Mouse (Mus musculus) hindbrain, embryonic 16.5 days (tissue): ENCODE results near the gene Tbce. TPM values are rescaled to one million over a fixed set of nuclear protein-coding genes. Genes with fewer than 3 reads are reported as not detected.

Experiments
- ATAC-seq: fragments of 200-750 bp; cut with Nextera tagmentation; 2 replicates; pipeline ENCODE4 v1.8.0; 2017; ENCODE audit warnings: moderate TSS enrichment, moderate library complexity
- H3K27ac ChIP-seq: fragments of 300-500 bp; sonication (generic); 2 replicates; pipeline ENCODE4 v1.5.1; 2014; ENCODE audit warnings: low read depth, mild to moderate bottlenecking, control low read depth, low read length, moderate library complexity
- H3K27me3 ChIP-seq: fragments of 300-500 bp; sonication (generic); replicated peaks from 2 replicates; pipeline ENCODE4 v1.6.1; 2014; ENCODE audit warnings: low read length; ENCODE audit not compliant: control insufficient read depth, insufficient read depth
- H3K36me3 ChIP-seq: fragments of 300-500 bp; sonication (generic); 2 replicates; pipeline ENCODE4 v1.6.1; 2014; ENCODE audit warnings: mild to moderate bottlenecking, low read length, moderate library complexity, mixed read lengths; ENCODE audit not compliant: control insufficient read depth, insufficient read depth
- H3K4me1 ChIP-seq: fragments of 300-500 bp; sonication (generic); 2 replicates; pipeline ENCODE4 v1.6.1; 2014; ENCODE audit warnings: low read depth, low read length; ENCODE audit not compliant: control insufficient read depth, insufficient read depth
- H3K4me2 ChIP-seq: fragments of 300-500 bp; sonication (generic); 2 replicates; pipeline ENCODE4 v1.6.1; 2014; ENCODE audit warnings: mild to moderate bottlenecking, low read length, control low read depth, moderate library complexity
- H3K4me3 ChIP-seq: fragments of 300-500 bp; sonication (generic); 2 replicates; pipeline ENCODE4 v1.5.1; 2014; ENCODE audit warnings: mild to moderate bottlenecking, low read length, control low read depth, moderate library complexity
- H3K9ac ChIP-seq: fragments of 300-500 bp; sonication (generic); 2 replicates; pipeline ENCODE4 v1.6.1; 2014; ENCODE audit warnings: low read depth, mild to moderate bottlenecking, control low read depth, low read length, moderate library complexity
- H3K9me3 ChIP-seq: fragments of 300-500 bp; sonication (generic); 2 replicates; pipeline ENCODE4 v1.6.1; 2014; ENCODE audit warnings: mild to moderate bottlenecking, low read length, moderate library complexity; ENCODE audit not compliant: control insufficient read depth
- WGBS: fragments of 180-500 bp; shearing (Covaris S2); extraction: QIAGEN DNeasy Blood & Tissue Kit; methylation state at CpG from one replicate; pipeline ENCODE4 v1.1.7; 2014; 5-methylcytosine and 5-hydroxymethylcytosine counted together
- polyA plus RNA-seq: library from polyadenylated mRNA; unstranded; fragments of >200 nt; fragmentation: Nextera tagmentation; extraction: Ambion mirVana; gene quantifications from 2 replicates; pipeline ENCODE4 v1.2.1, GENCODE M21; 2015

Tbce gene
- 98.4 and 102 TPM in 2 replicates for polyA plus RNA-seq

DNA sequence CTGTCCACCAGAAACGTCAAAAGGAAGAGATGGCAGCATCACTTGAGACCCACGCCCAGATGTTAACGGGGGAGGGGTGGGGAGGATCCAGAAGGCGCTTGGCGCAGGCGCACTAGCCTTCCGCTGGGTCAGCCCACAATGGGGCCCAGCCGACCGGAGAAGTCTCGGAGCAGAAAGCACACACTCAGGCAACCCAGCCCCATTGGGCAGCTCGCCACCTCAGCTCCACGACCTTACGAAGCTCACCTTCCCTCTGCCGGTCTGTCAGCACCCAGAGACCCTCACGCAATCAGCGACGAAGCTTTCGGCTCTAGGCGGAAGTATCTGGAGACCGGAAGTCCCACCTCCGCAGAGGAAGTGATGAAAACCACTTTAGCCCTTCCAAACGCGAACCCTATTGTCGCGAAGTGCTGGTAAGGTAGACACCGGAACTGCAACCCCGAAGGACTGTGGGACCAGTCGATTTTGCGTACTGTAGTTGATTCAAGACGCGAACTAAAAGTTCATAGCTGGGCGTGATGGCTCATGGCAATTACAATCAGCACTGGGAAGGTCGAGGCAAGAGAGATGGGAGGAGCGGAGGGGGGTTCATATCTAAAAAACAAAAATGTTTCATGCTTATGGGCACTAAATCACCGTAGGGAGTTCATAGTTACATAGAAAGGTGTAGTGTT lies at the start of gene Tbce:
TSS of gene Tbce (minus strand) at position 347 of the 674 bp plus-strand sequence.
- Histone ChIP-seq H3K4me1 (peaks cover 10% of the 10 kb centered on the region), H3K36me3 (no peaks in the 10 kb centered on the region), H3K27ac (peak within 1 kb of the TSS; percentile 98), H3K4me2 (peak within 1 kb of the TSS; percentile 83), H3K9ac (peak within 1 kb of the TSS; percentile 86), H3K9me3 (no peaks in the 10 kb centered on the region), H3K27me3 (no peaks in the 10 kb centered on the region), H3K4me3 (peak within 1 kb of the TSS; percentile 72)
- 1% methylated on average over 35 of the region's 35 CpGs for WGBS
- peak; percentile 97 for ATAC-seq

DNA sequence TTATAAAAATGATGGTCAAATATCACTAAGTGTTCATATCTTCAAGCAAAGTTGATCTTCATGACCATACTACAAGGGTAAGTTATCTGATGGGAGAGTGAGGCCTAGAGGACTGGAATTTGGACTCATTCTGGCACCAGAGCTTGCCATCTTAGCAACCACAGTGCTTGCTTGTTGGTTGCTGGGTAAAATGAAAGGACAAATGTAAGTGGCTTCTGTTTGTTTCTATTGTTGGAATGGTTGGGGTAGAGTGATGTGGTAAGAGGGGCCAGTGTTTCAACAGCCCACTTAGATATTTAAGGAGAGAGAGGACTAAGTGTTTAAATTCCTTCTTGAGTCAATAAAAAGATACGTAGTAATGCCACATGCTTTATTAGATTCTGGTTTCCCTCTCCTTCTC lies 49.2 kb upstream of the Tbce start:
- Histone ChIP-seq H3K9ac (no peak overlapping the region), H3K9me3 (no peaks in the 10 kb centered on the region), H3K27ac (no peak overlapping the region), H3K4me1 (no peaks in the 10 kb centered on the region), H3K36me3 (no peaks in the 10 kb centered on the region), H3K4me2 (no peak overlapping the region), H3K4me3 (no peak overlapping the region), H3K27me3 (no peaks in the 10 kb centered on the region)
- 79% methylated on average over 1 of the region's 1 CpGs for WGBS
- no peak; the same call in 1 of the 2 replicates for ATAC-seq

DNA sequence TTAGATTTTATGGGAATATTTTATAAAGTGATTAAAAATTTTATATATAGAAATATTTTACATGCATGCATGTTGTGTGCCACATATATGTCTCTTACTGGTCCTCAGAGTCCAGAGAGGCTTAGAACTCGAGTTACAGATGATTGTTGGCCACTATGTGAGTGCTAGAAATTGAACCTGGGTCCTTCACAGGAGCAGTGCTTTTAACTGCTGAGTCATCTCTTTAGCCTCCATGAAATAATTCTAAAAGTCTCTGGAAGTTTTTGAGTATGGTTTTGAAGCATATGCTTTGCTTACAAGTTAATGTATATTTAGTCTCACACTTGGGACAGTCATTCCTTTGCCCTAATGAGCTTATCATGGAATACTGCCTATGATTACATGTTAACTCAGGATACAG lies 35.9 kb upstream of the Tbce start:
- no peak overlapping the region for H3K9ac ChIP-seq
- no peaks in the 10 kb centered on the region for H3K36me3 ChIP-seq
- H3K27me3 ChIP-seq: no peaks in the 10 kb centered on the region
- no peak overlapping the region for H3K4me2 ChIP-seq
- no peak overlapping the region for H3K4me3 ChIP-seq
- H3K9me3 ChIP-seq: no peaks in the 10 kb centered on the region
- 97% methylated on average over 1 of the region's 1 CpGs for WGBS
- no peak overlapping the region for H3K27ac ChIP-seq
- ATAC-seq: no peak
- H3K4me1 ChIP-seq: no peaks in the 10 kb centered on the region

DNA sequence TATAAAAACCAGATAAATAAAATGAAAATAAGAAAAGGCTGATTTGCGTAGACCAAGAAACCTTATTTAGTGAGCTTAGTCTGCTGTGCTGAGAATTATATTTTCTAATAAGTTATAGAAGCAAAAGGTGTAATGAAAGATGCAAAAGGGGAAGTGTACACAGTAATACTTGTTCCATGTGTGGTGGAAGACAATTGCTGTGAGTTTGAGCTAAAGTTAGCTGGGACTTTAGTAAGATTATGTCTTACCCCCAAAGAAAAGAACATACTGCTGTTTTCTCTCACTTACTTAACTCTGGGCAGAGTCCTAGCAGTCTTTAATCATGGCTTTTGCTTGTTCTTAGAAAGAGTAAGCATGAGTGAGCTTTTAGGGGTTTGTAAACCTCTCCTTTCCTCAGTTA lies 34.9 kb upstream of the Tbce start:
- H3K27me3 ChIP-seq: no peaks in the 10 kb centered on the region
- no peak for ATAC-seq
- 98% methylated on average over 1 of the region's 1 CpGs for WGBS

DNA sequence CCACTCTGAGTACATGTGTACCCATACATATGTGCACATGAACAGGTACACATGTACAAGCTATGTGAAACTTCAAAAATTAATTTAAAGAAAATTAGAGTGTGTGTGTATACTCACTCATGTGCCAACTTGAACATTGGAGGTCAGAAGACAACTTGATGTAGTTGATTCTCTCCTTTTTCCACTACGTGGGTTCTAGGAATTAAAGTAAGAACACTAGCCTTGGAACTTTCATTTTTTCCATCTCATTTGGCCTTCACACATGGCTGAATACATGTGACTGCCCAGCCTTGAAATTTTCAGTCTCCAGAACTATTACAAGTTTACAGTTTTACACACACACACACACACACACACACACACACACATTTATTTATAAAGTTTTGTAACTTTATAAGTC lies 29.9 kb upstream of the Tbce start:
- ATAC-seq: no peak
- WGBS: 88% methylated on average over 1 of the region's 1 CpGs

More for the DNA sequence above, 34.9 kb upstream of the Tbce start:
- no peaks in the 10 kb centered on the region for H3K4me1 ChIP-seq
- H3K27ac ChIP-seq: no peak overlapping the region
- H3K9me3 ChIP-seq: no peaks in the 10 kb centered on the region
- no peak overlapping the region for H3K4me2 ChIP-seq
- no peaks in the 10 kb centered on the region for H3K36me3 ChIP-seq
- H3K4me3 ChIP-seq: no peak overlapping the region
- H3K9ac ChIP-seq: no peak overlapping the region

DNA sequence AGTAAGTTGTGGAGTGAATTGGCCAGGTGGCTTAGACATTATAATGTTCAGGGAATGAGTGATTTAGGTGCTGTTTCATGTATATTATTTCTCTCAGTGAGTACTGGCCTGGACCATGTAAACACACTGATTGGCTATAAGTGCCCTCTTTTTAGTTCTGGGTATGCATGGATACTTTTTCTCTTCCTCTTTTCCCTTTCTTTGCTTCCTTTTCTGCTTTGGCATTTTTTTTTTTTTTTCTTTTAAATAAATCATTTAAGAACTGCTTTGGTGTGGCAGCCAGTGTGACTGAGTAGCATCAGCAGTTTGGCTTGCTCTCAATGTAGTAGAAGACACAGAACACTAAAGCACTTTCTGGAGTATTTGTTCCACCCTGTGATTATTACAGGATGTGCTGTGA lies 28.6 kb upstream of the Tbce start:
- Histone ChIP-seq H3K4me1 (peaks cover 15% of the 10 kb centered on the region), H3K27me3 (no peaks in the 10 kb centered on the region), H3K4me3 (no peak overlapping the region), H3K4me2 (no peak overlapping the region), H3K36me3 (no peaks in the 10 kb centered on the region), H3K27ac (no peak overlapping the region), H3K9me3 (no peaks in the 10 kb centered on the region), H3K9ac (no peak overlapping the region)
- no peak for ATAC-seq

More for the DNA sequence above, 29.9 kb upstream of the Tbce start:
- Histone ChIP-seq H3K27me3 (no peaks in the 10 kb centered on the region), H3K27ac (no peak overlapping the region), H3K36me3 (no peaks in the 10 kb centered on the region), H3K9me3 (no peaks in the 10 kb centered on the region), H3K4me2 (no peak overlapping the region), H3K4me3 (no peak overlapping the region), H3K4me1 (peaks cover 15% of the 10 kb centered on the region), H3K9ac (no peak overlapping the region)

DNA sequence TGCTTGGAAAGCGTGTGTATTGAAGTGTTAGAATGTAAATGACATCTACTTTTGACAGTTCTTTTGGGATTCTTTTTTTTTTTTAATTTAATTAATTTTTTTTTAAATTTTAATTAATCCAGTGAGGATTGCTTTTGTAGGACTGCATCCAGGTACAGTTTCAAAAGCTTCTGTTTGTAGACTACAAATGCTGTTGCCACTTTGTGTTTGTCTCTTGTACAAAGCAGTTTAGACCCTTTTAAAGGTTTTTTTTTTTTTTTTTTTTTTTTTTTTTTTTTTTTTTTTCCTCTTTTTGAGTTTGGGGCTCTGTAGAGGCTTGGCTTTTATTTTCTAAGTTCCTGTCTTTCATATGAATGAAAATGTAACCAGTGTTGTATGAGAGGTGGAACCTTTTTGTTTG lies 26.3 kb upstream of the Tbce start:
- H3K9ac ChIP-seq: no peak overlapping the region
- no peak for ATAC-seq
- no peak overlapping the region for H3K27ac ChIP-seq
- H3K4me1 ChIP-seq: peaks cover 28% of the 10 kb centered on the region
- no peak overlapping the region for H3K4me2 ChIP-seq
- no peaks in the 10 kb centered on the region for H3K27me3 ChIP-seq
- H3K4me3 ChIP-seq: no peak overlapping the region
- H3K9me3 ChIP-seq: no peaks in the 10 kb centered on the region
- WGBS: 67% methylated on average over 1 of the region's 1 CpGs
- H3K36me3 ChIP-seq: no peaks in the 10 kb centered on the region

DNA sequence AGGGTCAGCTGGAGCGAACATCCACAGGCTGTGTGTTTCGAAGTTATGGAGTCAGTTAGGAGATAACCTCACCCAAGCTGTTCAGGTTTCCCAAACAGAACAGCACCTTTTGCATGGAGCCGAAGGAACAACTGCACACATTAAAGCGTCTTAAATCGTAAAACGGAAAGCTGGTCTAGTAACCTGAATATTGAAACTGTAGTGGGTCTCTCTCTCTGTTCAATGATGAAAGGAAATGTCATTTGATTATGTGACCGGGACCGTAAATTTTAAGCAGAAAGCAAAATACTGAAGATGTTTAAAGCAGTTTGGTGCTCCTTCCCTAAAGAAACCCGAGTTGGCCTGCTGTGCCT lies 25.6 kb upstream of the Tbce start:
- Histone ChIP-seq H3K27ac (peak overlapping the region; percentile 93; the same call in 1 of the 2 replicates), H3K9me3 (no peaks in the 10 kb centered on the region), H3K4me2 (peak overlapping the region; percentile 74), H3K4me1 (peaks cover 29% of the 10 kb centered on the region), H3K4me3 (peak overlapping the region; percentile 99), H3K27me3 (no peaks in the 10 kb centered on the region), H3K9ac (peak overlapping the region; percentile 98), H3K36me3 (no peaks in the 10 kb centered on the region)
- ATAC-seq: no peak
- 20% methylated on average over 9 of the region's 9 CpGs for WGBS

DNA sequence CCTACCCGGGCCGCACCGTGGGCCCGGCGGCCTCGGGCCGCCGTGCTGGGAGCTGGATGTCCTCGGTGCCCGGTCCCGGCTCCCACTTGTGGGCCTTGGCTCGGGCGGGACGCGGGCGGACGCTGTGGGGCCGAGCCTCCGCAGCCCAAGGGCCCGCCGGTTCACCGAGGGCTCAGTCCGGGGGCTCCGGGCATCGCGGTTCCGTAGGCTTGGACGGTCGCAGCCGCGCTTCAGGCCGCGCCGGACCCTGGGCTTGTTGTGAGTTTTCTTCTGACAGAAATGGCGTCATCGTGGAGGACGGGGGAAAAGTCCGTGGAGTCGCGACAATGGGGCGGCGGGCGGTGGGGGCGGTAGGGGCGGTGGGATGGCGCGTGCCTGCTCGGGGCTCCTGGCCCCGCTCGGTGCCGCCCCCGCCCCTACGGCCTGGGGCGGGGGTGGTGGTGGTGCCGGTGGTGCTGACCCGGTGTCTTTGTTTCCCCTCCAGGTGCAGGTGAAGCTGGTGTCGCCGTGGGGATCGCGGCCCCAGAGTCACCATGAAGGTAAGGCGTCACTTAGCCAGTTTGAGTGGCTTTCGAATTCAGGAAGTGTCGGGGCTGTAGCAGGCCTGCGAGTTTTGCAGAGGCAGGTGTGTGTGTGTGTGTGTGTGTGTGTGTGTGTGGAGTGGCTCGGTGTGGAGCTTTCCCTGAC lies 25.0 kb upstream of the Tbce start:
- peak overlapping the region; percentile 98 for H3K9ac ChIP-seq
- peak overlapping the region; percentile 74 for H3K4me2 ChIP-seq
- no peaks in the 10 kb centered on the region for H3K9me3 ChIP-seq
- H3K36me3 ChIP-seq: no peaks in the 10 kb centered on the region
- H3K4me1 ChIP-seq: peaks cover 29% of the 10 kb centered on the region
- peak overlapping the region; percentile 99 for H3K4me3 ChIP-seq
- ATAC-seq: 0 out of 2 replicates have a peak, but pooled peaks have one; percentile 1
- under 1% methylated on average over 49 of the region's 65 CpGs for WGBS
- peak overlapping the region; percentile 93 for H3K27ac ChIP-seq
- H3K27me3 ChIP-seq: no peaks in the 10 kb centered on the region
